Mouse (Mus musculus) hindbrain, postnatal 0 days (tissue): ENCODE data around the gene AI481877. TPM values are rescaled to one million over a fixed set of nuclear protein-coding genes. Genes with fewer than 3 reads are reported as not detected.

Experiments used
- ATAC-seq: fragments of 200-750 bp; cut with Nextera tagmentation; 2 replicates; pipeline ENCODE4 v1.8.0; 2017; ENCODE audit warnings: mild to moderate bottlenecking, moderate TSS enrichment, moderate library complexity
- DNase-seq: peaks from one replicate; pipeline ENCODE4 v3.0.0-alpha.2; 2015; ENCODE audit warnings: low spot score
- H3K27ac ChIP-seq: fragments of 300-500 bp; sonication (generic); 2 replicates; pipeline ENCODE4 v1.5.1; 2014; ENCODE audit warnings: mild to moderate bottlenecking
- H3K27me3 ChIP-seq: fragments of 300-500 bp; sonication (generic); 2 replicates; pipeline ENCODE4 v1.6.1; 2014; ENCODE audit warnings: low read length, mixed read lengths; ENCODE audit not compliant: insufficient read depth
- H3K36me3 ChIP-seq: fragments of 300-500 bp; sonication (generic); 2 replicates; pipeline ENCODE4 v1.6.1; 2014; ENCODE audit warnings: low read length, mixed read lengths; ENCODE audit not compliant: insufficient read depth
- H3K4me1 ChIP-seq: fragments of 300-500 bp; sonication (generic); 2 replicates; pipeline ENCODE4 v1.6.1; 2014; ENCODE audit warnings: antibody characterized with exemption, low read length, mixed read lengths; ENCODE audit not compliant: insufficient read depth
- H3K4me2 ChIP-seq: fragments of 300-500 bp; sonication (generic); 2 replicates; pipeline ENCODE4 v1.6.1; 2014; ENCODE audit warnings: low read depth, mild to moderate bottlenecking, low read length, moderate library complexity, mixed read lengths
- H3K4me3 ChIP-seq: fragments of 300-500 bp; sonication (generic); 2 replicates; pipeline ENCODE4 v1.5.1; 2014; ENCODE audit warnings: low read length
- H3K9ac ChIP-seq: fragments of 300-500 bp; sonication (generic); replicated peaks from 2 replicates; pipeline ENCODE4 v1.6.1; 2014; ENCODE audit warnings: mild to moderate bottlenecking, low read length, moderate library complexity, mixed read lengths
- H3K9me3 ChIP-seq: fragments of 300-500 bp; sonication (generic); 2 replicates; pipeline ENCODE4 v1.6.1; 2016; ENCODE audit warnings: low read length, mixed read lengths
- CTCF ChIP-seq: IDR thresholded peaks from 2 replicates; pipeline ENCODE4 v1.5.1; 2016; ENCODE audit warnings: antibody characterized with exemption, control low read depth, low read depth
- WGBS: fragments of 180-500 bp; shearing (Covaris S2); extraction: QIAGEN DNeasy Blood & Tissue Kit; methylation state at CpG from one replicate; pipeline ENCODE4 v1.1.7; 2014; 5-methylcytosine and 5-hydroxymethylcytosine counted together
- polyA plus RNA-seq: library from polyadenylated mRNA; unstranded; fragments of >200 nt; fragmentation: Nextera tagmentation; extraction: Ambion mirVana; gene quantifications from 2 replicates; pipeline ENCODE4 v1.2.1, GENCODE M21; 2015
- total RNA-seq: library from RNA; depleted of rRNA; stranded (reverse); fragments of >200 nt; gene quantifications from 2 replicates; pipeline ENCODE4 v1.2.3, GENCODE M21; 2014

The AI481877 gene
- total and polyA plus RNA-seq, 2 experiments from 2014 or later = 0.05 TPM; not detected in 1

DNA sequence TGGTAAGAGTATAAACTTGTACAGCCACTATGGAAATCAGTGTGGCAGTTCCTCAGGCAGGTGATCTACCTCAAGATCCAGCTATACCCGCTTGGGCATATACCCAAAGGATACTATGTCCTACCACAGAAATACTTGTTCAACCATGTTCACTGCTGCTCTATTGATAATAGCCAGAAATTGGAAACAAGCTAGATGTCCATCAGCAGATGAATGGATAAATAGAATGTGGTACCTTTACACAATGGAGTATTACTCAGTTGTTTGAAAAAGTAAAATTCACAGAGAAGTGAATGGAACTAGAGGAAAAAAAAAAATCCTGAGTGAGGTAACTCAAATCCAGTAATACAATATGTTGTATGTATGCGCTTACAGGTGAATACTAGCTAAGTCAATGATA, 34.6 kb downstream of the AI481877 start:
- Histone ChIP-seq H3K9ac (no peak overlapping the region), H3K9me3 (no peaks in the 10 kb centered on the region), H3K27me3 (no peaks in the 10 kb centered on the region), H3K4me3 (no peak overlapping the region), H3K36me3 (no peaks in the 10 kb centered on the region), H3K27ac (no peak overlapping the region), H3K4me2 (no peak overlapping the region), H3K4me1 (no peaks in the 10 kb centered on the region)
- TF ChIP-seq CTCF = no peak
- whole genome bisulfite sequencing = 97% methylated on average over 2 of the region's 2 CpGs
- no peak for ATAC-seq
- no peak for DNase-seq

DNA sequence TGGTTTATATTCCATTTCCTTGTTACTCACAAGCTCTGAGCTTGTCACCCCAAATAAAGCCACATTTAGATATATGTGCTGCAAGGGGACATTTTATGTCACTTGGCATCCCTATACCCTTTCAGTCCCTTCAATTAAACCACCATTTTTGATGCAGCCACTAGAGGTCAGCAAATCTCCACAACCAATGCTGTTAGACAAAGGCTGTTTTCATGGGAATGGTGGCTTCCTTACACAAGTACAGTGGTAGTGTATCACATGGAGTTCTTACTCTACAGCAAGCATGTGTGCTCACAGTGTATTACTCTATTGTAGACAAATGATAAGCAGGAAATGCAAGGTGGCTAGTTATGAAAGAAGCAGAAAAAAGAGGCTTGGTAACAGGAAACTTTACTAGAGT, 42.4 kb downstream of the AI481877 start:
- Histone ChIP-seq H3K4me3 (no peak overlapping the region), H3K36me3 (no peaks in the 10 kb centered on the region), H3K27ac (no peak overlapping the region), H3K4me2 (no peak overlapping the region), H3K27me3 (no peaks in the 10 kb centered on the region), H3K4me1 (no peaks in the 10 kb centered on the region), H3K9me3 (no peaks in the 10 kb centered on the region), H3K9ac (no peak overlapping the region)
- peak; percentile 96 for TF ChIP-seq CTCF
- DNase-seq (peak; percentile 91), ATAC-seq (peak; percentile 88)

DNA sequence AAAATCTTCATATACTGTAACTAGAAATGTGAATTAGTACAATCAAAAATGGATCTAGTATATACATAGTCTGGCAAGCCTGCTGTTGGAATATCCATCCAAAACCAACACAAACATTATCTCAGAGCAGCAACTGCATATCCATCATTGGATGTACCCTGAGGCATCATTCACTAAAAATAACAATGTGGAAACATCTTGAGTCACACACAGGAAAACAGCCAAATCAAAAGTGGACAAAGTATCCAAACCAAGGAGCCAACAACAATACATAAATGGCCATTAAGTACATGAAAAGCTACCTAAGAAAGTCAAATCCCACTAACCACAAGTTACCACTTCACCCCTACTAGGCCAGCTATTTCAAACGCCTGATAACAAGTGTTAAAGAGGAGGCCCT, 49.4 kb downstream of the AI481877 start:
- no peaks in the 10 kb centered on the region for H3K4me1 ChIP-seq
- H3K9ac ChIP-seq = no peak overlapping the region
- H3K27me3 ChIP-seq = no peaks in the 10 kb centered on the region
- H3K36me3 ChIP-seq = no peaks in the 10 kb centered on the region
- no peak for DNase-seq
- no peak for ATAC-seq
- no peaks in the 10 kb centered on the region for H3K9me3 ChIP-seq
- no peak overlapping the region for H3K27ac ChIP-seq
- no peak for TF ChIP-seq CTCF
- H3K4me2 ChIP-seq = no peak overlapping the region
- WGBS = 60% methylated on average over 1 of the region's 1 CpGs
- no peak overlapping the region for H3K4me3 ChIP-seq

DNA sequence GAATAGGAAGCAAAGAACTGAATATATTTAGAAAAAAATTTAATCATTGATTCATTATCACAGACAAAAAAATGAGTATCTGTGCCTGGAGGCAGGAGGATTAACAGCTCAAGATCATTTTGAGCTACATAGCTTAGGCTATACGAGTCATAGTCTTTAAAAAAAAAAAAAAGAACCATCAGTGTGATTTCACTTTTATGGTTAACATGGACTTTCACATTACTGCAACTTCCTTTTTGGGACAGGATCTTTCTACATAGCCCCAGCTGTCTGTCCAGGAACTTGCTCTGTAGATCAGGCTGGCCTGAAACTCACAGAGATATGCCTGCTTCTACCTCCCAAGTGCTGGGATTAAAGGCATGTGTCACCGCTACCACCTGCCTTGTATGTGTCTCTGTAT, 55.4 kb downstream of the AI481877 start:
- DNase-seq (no peak), ATAC-seq (no peak)
- no peak for TF ChIP-seq CTCF
- no peaks in the 10 kb centered on the region for H3K27me3 ChIP-seq
- H3K36me3 ChIP-seq = no peaks in the 10 kb centered on the region
- no peak overlapping the region for H3K4me2 ChIP-seq
- no peaks in the 10 kb centered on the region for H3K4me1 ChIP-seq
- H3K27ac ChIP-seq = no peak overlapping the region
- no peak overlapping the region for H3K4me3 ChIP-seq
- no peak overlapping the region for H3K9ac ChIP-seq
- 90% methylated on average over 2 of the region's 2 CpGs for WGBS
- no peaks in the 10 kb centered on the region for H3K9me3 ChIP-seq

DNA sequence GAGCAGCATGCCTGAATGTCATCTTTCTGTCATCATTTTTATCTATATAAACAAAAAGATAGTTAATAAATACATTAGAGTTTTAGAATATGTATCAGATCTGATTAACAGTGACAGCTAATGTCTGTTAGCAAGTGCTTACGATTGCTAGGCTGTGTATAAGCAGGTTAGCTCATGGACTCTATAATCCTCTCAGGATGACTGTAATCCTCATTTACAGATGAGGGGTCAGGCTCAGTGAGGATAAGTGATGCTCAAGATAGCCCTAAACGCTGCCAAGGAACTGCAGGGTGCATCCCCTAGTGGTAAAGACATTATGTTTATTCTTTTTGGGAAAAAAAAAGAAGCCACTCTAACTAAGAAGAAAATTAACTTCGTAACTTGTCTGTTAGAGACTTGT, 69.5 kb downstream of the AI481877 start:
- Histone ChIP-seq H3K27ac (no peak overlapping the region), H3K4me1 (no peaks in the 10 kb centered on the region), H3K4me2 (no peak overlapping the region), H3K27me3 (no peaks in the 10 kb centered on the region), H3K4me3 (no peak overlapping the region), H3K9me3 (no peaks in the 10 kb centered on the region), H3K36me3 (no peaks in the 10 kb centered on the region), H3K9ac (no peak overlapping the region)
- peak; percentile 16; the same call in 1 of the 2 replicates for TF ChIP-seq CTCF
- 43% methylated on average over 3 of the region's 3 CpGs for WGBS
- DNase-seq (peak; percentile 37), ATAC-seq (no peak)

DNA sequence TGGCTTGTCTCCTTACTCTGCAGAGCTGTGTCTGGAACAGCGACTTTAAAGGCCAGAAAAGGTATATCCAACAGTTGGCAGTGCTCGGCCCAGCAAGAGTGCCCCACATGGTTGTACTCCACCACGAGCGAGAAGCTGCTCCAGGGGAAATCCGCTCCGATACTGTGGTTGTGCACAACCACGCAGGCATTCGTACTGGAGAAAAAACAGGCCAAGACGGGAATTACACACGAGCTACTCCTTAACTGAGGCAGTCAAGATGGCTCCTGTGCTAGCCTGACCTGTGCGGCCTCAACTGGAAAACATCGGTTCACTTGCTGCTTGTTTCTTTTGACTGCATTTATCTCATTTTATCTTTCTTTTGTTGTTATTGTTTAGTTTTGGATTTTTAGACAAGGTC, 76.3 kb downstream of the AI481877 start:
- DNase-seq (no peak), ATAC-seq (no peak)
- Histone ChIP-seq H3K27me3 (no peaks in the 10 kb centered on the region), H3K36me3 (no peaks in the 10 kb centered on the region), H3K4me3 (no peak overlapping the region), H3K27ac (no peak overlapping the region), H3K4me2 (no peak overlapping the region), H3K9ac (no peak overlapping the region), H3K9me3 (no peaks in the 10 kb centered on the region), H3K4me1 (no peaks in the 10 kb centered on the region)
- no peak for TF ChIP-seq CTCF
- WGBS = 74% methylated on average over 12 of the region's 12 CpGs

DNA sequence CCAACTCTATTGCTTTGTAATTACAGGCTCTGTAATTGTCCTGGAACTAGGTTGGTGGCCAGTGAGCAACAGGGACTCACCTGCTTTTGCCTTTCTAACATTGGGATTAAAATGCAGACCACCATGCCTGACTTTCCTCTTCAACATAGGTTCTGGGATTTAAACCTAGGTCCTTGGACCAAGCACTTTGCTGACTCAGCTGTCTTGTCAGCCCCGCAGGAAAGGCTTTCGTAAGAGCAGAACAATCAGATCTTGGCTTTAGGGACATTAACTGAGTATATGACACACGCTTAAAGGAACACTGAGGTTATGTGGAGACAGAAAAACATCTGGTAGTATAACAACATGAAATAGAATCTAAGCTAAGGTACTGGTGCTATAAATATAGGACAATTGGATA, 80.9 kb downstream of the AI481877 start:
- Histone ChIP-seq H3K27ac (no peak overlapping the region), H3K4me1 (no peaks in the 10 kb centered on the region), H3K9ac (no peak overlapping the region), H3K9me3 (no peaks in the 10 kb centered on the region), H3K36me3 (no peaks in the 10 kb centered on the region), H3K4me2 (no peak overlapping the region), H3K27me3 (no peaks in the 10 kb centered on the region), H3K4me3 (no peak overlapping the region)
- no peak for TF ChIP-seq CTCF
- DNase-seq = no peak
- WGBS = 83% methylated on average over 3 of the region's 3 CpGs
- no peak for ATAC-seq

DNA sequence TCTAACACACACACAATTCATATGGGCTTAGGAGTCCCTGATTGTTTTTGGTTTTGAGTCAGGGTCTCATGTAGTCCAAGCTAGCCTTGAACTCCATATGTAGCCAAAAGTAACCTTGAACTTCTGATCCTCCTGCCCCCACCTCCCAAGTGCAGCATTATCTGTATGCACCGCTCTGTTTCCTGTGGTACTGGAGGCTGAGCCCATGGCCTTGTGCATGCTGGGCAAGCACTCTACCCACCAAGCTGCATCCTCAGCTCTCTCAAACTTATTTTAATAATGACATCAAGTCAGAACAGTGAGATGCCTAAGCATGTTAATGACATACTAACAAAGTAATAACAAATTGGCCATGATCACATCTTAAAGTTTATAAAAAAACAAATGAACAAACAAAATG, 87.7 kb downstream of the AI481877 start:
- Histone ChIP-seq H3K4me3 (no peak overlapping the region), H3K27me3 (no peaks in the 10 kb centered on the region), H3K4me1 (no peaks in the 10 kb centered on the region), H3K27ac (no peak overlapping the region), H3K4me2 (no peak overlapping the region), H3K36me3 (no peaks in the 10 kb centered on the region), H3K9me3 (no peaks in the 10 kb centered on the region), H3K9ac (no peak overlapping the region)
- no peak for DNase-seq
- no peak for ATAC-seq
- no peak for TF ChIP-seq CTCF
- 94% methylated on average over 1 of the region's 1 CpGs for WGBS
